Mouse (Mus musculus): ENCODE measurements at regions not wholly inside any gene's neighbourhood (a gene's known extent, or its start where the extent isn't known, plus 50 kb on each side); places are given as distances from the start of the nearest gene placed in this dataset.

GRCm38 (mm10) chr16:19065543-19066141 is 188.8 kb downstream of the Hira start:
- TF ChIP-seq CTCF (conservative IDR thresholded peaks at IDR 0.05 in 1 of 2, IDR thresholded peaks at IDR 0.05 in 1 of 2; ENCODE audit: low read depth in 2 of 2, low read length in 2 of 2): no peak
- TF ChIP-seq NELFE (IDR thresholded peaks at IDR 0.05; ENCODE audit: low read depth, low read length): no peak
- no peak for TF ChIP-seq SIN3A (IDR thresholded peaks at IDR 0.05; ENCODE audit: low read length)
- TF ChIP-seq UBTF (IDR thresholded peaks at IDR 0.05; ENCODE audit: low read depth, low read length): 0 out of 2 replicates have a peak, but pooled peaks have one; percentile 51
- 0 out of 2 replicates have a peak, but pooled peaks have one; percentile 47 for TF ChIP-seq RCOR1 (conservative IDR thresholded peaks at IDR 0.05; ENCODE audit: low read depth, low read length)
- TF ChIP-seq POLR2A (IDR thresholded peaks at IDR 0.05; ENCODE audit: low read depth, low read length): peak; percentile 56
- TF ChIP-seq MAFK (IDR thresholded peaks at IDR 0.05; ENCODE audit: insufficient replicate concordance, low read length): no peak
- no peak for TF ChIP-seq EP300 (IDR thresholded peaks at IDR 0.05; ENCODE audit: low read length)

Data from CH12.LX (cell line).